Mouse (Mus musculus): ENCODE measurements around the gene Gm17571. TPM values are rescaled to one million over a fixed set of nuclear protein-coding genes. Genes with fewer than 3 reads are reported as not detected.

Gm17571 gene
- total RNA-seq (2023) = not detected in 2 replicates

GRCm38 (mm10) chr9:13446703-13447285 lies at the start of gene Gm17571:
Gene Gm17571, minus strand, starts transcription at chr9:13446753.

Other genes starting within 250 kb of the Gm17571 start
- 7.0 and 8.4 TPM in 2 replicates for gene Jrkl, start 200.9 kb downstream of the Gm17571 start, total RNA-seq (2023)
- 31.5 and 44.4 TPM in 2 replicates for gene Ccdc82, start 199.8 kb downstream of the Gm17571 start, total RNA-seq (2023)
- gene Maml2, start 148.8 kb downstream of the Gm17571 start, total RNA-seq (2023) = 0.54 and 1.00 TPM in 2 replicates

Measured in neutrophil, adult 65 days (primary cell).